Mouse (Mus musculus) MEL (cell line): ENCODE data around the gene Ip6k3.

ENCODE experiments used
- CHD2 ChIP-seq: IDR thresholded peaks from 2 replicates; pipeline ENCODE4 v1.6.1; 2011; ENCODE audit warnings: low read length, improper control_type of control experiment
- CTCF ChIP-seq, 3 experiments: IDR thresholded peaks in 2 of 3; conservative IDR thresholded peaks in 1 of 3; 2 replicates each; pipeline ENCODE4 v1.5.1; 2011 to 2012; ENCODE audit warnings: low read length in 3 of 3, low read depth in 2 of 3, mild to moderate bottlenecking in 2 of 3, improper control_type of control experiment in 1 of 3, inconsistent platforms in 1 of 3, mixed read lengths in 1 of 3, moderate library complexity in 1 of 3; ENCODE audit not compliant: control insufficient read depth in 1 of 3, insufficient read depth in 1 of 3, poor library complexity in 1 of 3, severe bottlenecking in 1 of 3
- GATA1 ChIP-seq: IDR thresholded peaks from 2 replicates; pipeline ENCODE4 v1.6.1; 2011; ENCODE audit warnings: low read depth, low read length, improper control_type of control experiment
- KAT2A ChIP-seq: conservative IDR thresholded peaks from 2 replicates; pipeline ENCODE4 v1.6.1; 2012; ENCODE audit warnings: low read depth, low read length, improper control_type of control experiment, inconsistent platforms
- MAFK ChIP-seq: IDR thresholded peaks from 2 replicates; pipeline ENCODE4 v1.6.1; 2011; ENCODE audit warnings: low read depth, mild to moderate bottlenecking, low read length, improper control_type of control experiment, borderline replicate concordance
- MAX ChIP-seq: IDR thresholded peaks from 2 replicates; pipeline ENCODE4 v1.6.1; 2011; ENCODE audit warnings: low read length, improper control_type of control experiment
- MAZ ChIP-seq: IDR thresholded peaks from 2 replicates; pipeline ENCODE4 v1.6.1; 2012; ENCODE audit warnings: low read depth, mild to moderate bottlenecking, inconsistent platforms, low read length, improper control_type of control experiment
- NRF1 ChIP-seq: IDR thresholded peaks from 2 replicates; pipeline ENCODE4 v1.6.1; 2014; ENCODE audit warnings: low read depth, mild to moderate bottlenecking, inconsistent platforms, low read length, improper control_type of control experiment, moderate library complexity; ENCODE audit not compliant: poor library complexity, insufficient read depth, severe bottlenecking
- POLR2A ChIP-seq, 2 experiments: IDR thresholded peaks; 2 replicates each; pipeline ENCODE4 v1.6.1; 2011 to 2012; ENCODE audit warnings: low read length in 2 of 2, mild to moderate bottlenecking in 2 of 2, control low read depth in 1 of 2, improper control_type of control experiment in 1 of 2, low read depth in 1 of 2, moderate library complexity in 1 of 2; ENCODE audit not compliant: control insufficient read depth in 1 of 2, insufficient read depth in 1 of 2, poor library complexity in 1 of 2
- RCOR1 ChIP-seq: IDR thresholded peaks from 2 replicates; pipeline ENCODE4 v1.6.1; 2012; ENCODE audit warnings: low read depth, mild to moderate bottlenecking, inconsistent platforms, low read length, improper control_type of control experiment
- SIN3A ChIP-seq: IDR thresholded peaks from 2 replicates; pipeline ENCODE4 v1.6.1; 2012; ENCODE audit warnings: low read length, improper control_type of control experiment, inconsistent platforms
- TAL1 ChIP-seq: IDR thresholded peaks from 2 replicates; pipeline ENCODE4 v1.6.1; 2012; ENCODE audit warnings: mild to moderate bottlenecking, inconsistent platforms, low read length, moderate library complexity, mixed read lengths
- USF1 ChIP-seq: IDR thresholded peaks from 2 replicates; pipeline ENCODE4 v1.6.1; 2014; ENCODE audit warnings: low read depth, mild to moderate bottlenecking, inconsistent platforms, low read length, improper control_type of control experiment, moderate library complexity
- ZC3H11A ChIP-seq: IDR thresholded peaks from 2 replicates; pipeline ENCODE4 v1.6.1; 2012; ENCODE audit warnings: low read depth, mild to moderate bottlenecking, inconsistent platforms, low read length, improper control_type of control experiment

- TF ChIP-seq NRF1 = no peak
- TF ChIP-seq ZC3H11A = no peak
- TF ChIP-seq TAL1 = no peak
- no peak for TF ChIP-seq CHD2
- no peak for TF ChIP-seq POLR2A (IDR thresholded peaks at IDR 0.05; ENCODE audit: control insufficient read depth in 1 of 2, insufficient read depth in 1 of 2, low read depth in 1 of 2, low read length in 2 of 2, poor library complexity in 1 of 2)
- TF ChIP-seq CTCF (IDR thresholded peaks at IDR 0.05 in 2 of 3, conservative IDR thresholded peaks at IDR 0.05 in 1 of 3; ENCODE audit: control insufficient read depth in 1 of 3, insufficient read depth in 1 of 3, low read depth in 2 of 3, low read length in 3 of 3, poor library complexity in 1 of 3, severe bottlenecking in 1 of 3) = no peak
- TF ChIP-seq GATA1 = no peak
- TF ChIP-seq MAFK = no peak
- TF ChIP-seq SIN3A = no peak
- TF ChIP-seq KAT2A = no peak
- TF ChIP-seq MAZ = no peak
- TF ChIP-seq RCOR1 = no peak
- no peak for TF ChIP-seq USF1
- no peak for TF ChIP-seq MAX
Measured at GRCm38 (mm10) chr17:27128189-27128588, 39.4 kb downstream of the Ip6k3 start.
